22 mouse cellular contexts compared by ENCODE assay signal in genomic region chr7:118001881-118002280, GRCm38 (mm10).
A peak's percentile ranks its signal among the peaks of the same experiment; 100 is the strongest.
DNase-seq lines count a peak whose midpoint lies in the region; ATAC-seq and TF ChIP-seq lines count a peak whose summit lies in the region.
"Had no signal": no experiment of that assay in that cellular context is flagged by ENCODE, and none has a peak within 500 bp of the region (broad histone marks: within the 10 kb centered on the region; RNA-seq: fewer than 3 reads in every experiment).

No protein-coding gene starts in this region.

- H3K9me3 ChIP-seq in forebrain, postnatal 0 days (ENCODE audit: low read length), result no peaks in the 10 kb centered on the region
- H3K9me3 ChIP-seq in forebrain, embryonic 16.5 days (ENCODE audit: control insufficient read depth, low read length), result no peaks in the 10 kb centered on the region
- H3K9me3 ChIP-seq: forebrain, embryonic 10.5 days; forebrain, embryonic 13.5 days; heart, embryonic 10.5 days; heart, embryonic 13.5 days had no signal

- peak; percentile 29; the same call in 1 of the 2 replicates for ATAC-seq in forebrain, postnatal 0 days
- no peak for ATAC-seq in forebrain, embryonic 16.5 days
- ATAC-seq: forebrain, embryonic 13.5 days; hindbrain, postnatal 0 days; inflammation-experienced regulatory T-cells, adult 6 months; Patski had no signal

- H3K4me1 ChIP-seq in forebrain, postnatal 0 days (ENCODE audit: insufficient read depth), result no peaks in the 10 kb centered on the region
- peaks cover 4% of the 10 kb centered on the region; the same call in 1 of the 2 replicates for H3K4me1 ChIP-seq in forebrain, embryonic 16.5 days (replicated peaks; ENCODE audit: control insufficient read depth, insufficient read depth, low read length)
- H3K4me1 ChIP-seq: forebrain, embryonic 10.5 days; heart, embryonic 10.5 days; heart, embryonic 13.5 days had no signal

- no peaks in the 10 kb centered on the region for H3K36me3 ChIP-seq in forebrain, postnatal 0 days (ENCODE audit: insufficient read depth)
- H3K36me3 ChIP-seq in forebrain, embryonic 16.5 days (ENCODE audit: control insufficient read depth, insufficient read depth), result no peaks in the 10 kb centered on the region
- H3K36me3 ChIP-seq: forebrain, embryonic 10.5 days; heart, embryonic 10.5 days; heart, embryonic 13.5 days had no signal

- intact Hi-C loops in left cerebral cortex, postnatal 25 days (cut with DNase I), result no loop called here
- intact Hi-C loops in left cerebral cortex, adult 2 months (cut with DNase I), result no loop called here

- no peak overlapping the region for H3K4me3 ChIP-seq in forebrain, postnatal 0 days (ENCODE audit: low read depth, low read length)
- no peak overlapping the region for H3K4me3 ChIP-seq in forebrain, embryonic 16.5 days (replicated peaks; ENCODE audit: low read length)
- H3K4me3 ChIP-seq in left cerebral cortex, adult 2 months, result no peak overlapping the region
- H3K4me3 ChIP-seq: forebrain, embryonic 10.5 days; forebrain, embryonic 13.5 days; heart, adult 2 months; heart, embryonic 10.5 days; heart, embryonic 13.5 days had no signal

- 70% methylated on average over 3 of the region's 3 CpGs for WGBS in forebrain, postnatal 0 days
- 73% methylated on average over 3 of the region's 3 CpGs for WGBS in forebrain, embryonic 16.5 days

- H3K9ac ChIP-seq in forebrain, postnatal 0 days, result no peak overlapping the region
- H3K9ac ChIP-seq in forebrain, embryonic 16.5 days (replicated peaks; ENCODE audit: low read depth, low read length), result no peak overlapping the region
- H3K9ac ChIP-seq: forebrain, embryonic 13.5 days; heart, embryonic 13.5 days; hindbrain, embryonic 14.5 days had no signal

- DNase-seq in forebrain, postnatal 0 days, result no peak
- peak; percentile 16 to 56 for DNase-seq in left cerebral cortex, postnatal 25 days (ENCODE audit: low spot score in 2 of 2)
- DNase-seq in left cerebral cortex, adult 2 months (ENCODE audit: extremely low spot score in 1 of 2, low spot score in 2 of 2), result no peak
- DNase-seq in right cerebral cortex, postnatal 25 days, result peak; percentile 26
- no peak for DNase-seq in right cerebral cortex, adult 18-20 months
- no peak for DNase-seq in embryo, embryonic 9.5 days (ENCODE audit: extremely low spot score)
- DNase-seq: cerebellum, adult 11 months; cerebellum, adult 2 months; cerebellum, adult 9-11 months; cerebellum, postnatal 25 days; embryo, embryonic 11 days; gastrocnemius, postnatal 36 days had no signal

- no peak overlapping the region for H3K4me2 ChIP-seq in forebrain, postnatal 0 days (ENCODE audit: low read depth)
- H3K4me2 ChIP-seq in forebrain, embryonic 16.5 days (ENCODE audit: low read length), result no peak overlapping the region
- H3K4me2 ChIP-seq: forebrain, embryonic 13.5 days; heart, embryonic 13.5 days; hindbrain, embryonic 14.5 days had no signal

- no peak overlapping the region for H3K27ac ChIP-seq in forebrain, postnatal 0 days (ENCODE audit: low read depth, low read length)
- H3K27ac ChIP-seq in forebrain, embryonic 16.5 days (ENCODE audit: low read length), result no peak overlapping the region
- H3K27ac ChIP-seq in left cerebral cortex, adult 2 months, result no peak overlapping the region
- H3K27ac ChIP-seq: forebrain, embryonic 10.5 days; forebrain, embryonic 13.5 days; heart, adult 2 months; heart, embryonic 10.5 days; heart, embryonic 13.5 days; hindbrain, embryonic 14.5 days; hindbrain, postnatal 0 days had no signal

- H3K27me3 ChIP-seq in forebrain, postnatal 0 days (ENCODE audit: insufficient read depth, low read length), result no peaks in the 10 kb centered on the region; the same call in 1 of the 2 replicates
- H3K27me3 ChIP-seq in forebrain, embryonic 16.5 days (replicated peaks; ENCODE audit: control insufficient read depth, insufficient read depth, low read length), result no peaks in the 10 kb centered on the region
- H3K27me3 ChIP-seq: forebrain, embryonic 13.5 days; heart, embryonic 13.5 days; Patski had no signal

- TF ChIP-seq CTCF in forebrain, postnatal 0 days (IDR thresholded peaks at IDR 0.05; ENCODE audit: low read depth), result no peak
- TF ChIP-seq CTCF in left cerebral cortex, adult 2 months (IDR thresholded peaks at IDR 0.05), result no peak

Comparison
In these comparisons a context has a peak if more than half of its experiments do, and no peak if none do; other contexts are left out.
1. DNase-seq: peak in left cerebral cortex, postnatal 25 days (2 of 2) and right cerebral cortex, postnatal 25 days (single experiment); none in forebrain, postnatal 0 days (single experiment), left cerebral cortex, adult 2 months (0 of 2), right cerebral cortex, adult 18-20 months (single experiment) and embryo, embryonic 9.5 days (single experiment).